Mouse (Mus musculus): ENCODE data around the gene Mtap. TPM values are rescaled to one million over a fixed set of nuclear protein-coding genes. Genes with fewer than 3 reads are reported as not detected.

Mtap gene
- total RNA-seq (2021) (10 to 100 TPM; 19.8 to 22.0 TPM), polyA plus RNA-seq (2012; rRNA removed) (8.3 and 14.0 TPM in 2 replicates)
- long read RNA-seq, transcript Mtap-201 (8 exons, 2,797 nt), result major isoform, 14 of 16 reads
- long read RNA-seq, partial matches to known transcripts, result 1 of 16 reads
- long read RNA-seq, other reads (novel, unspliced or antisense), result 1 of 16 reads

GRCm38 (mm10) chr4:89136906-89137541 lies at the start of gene Mtap:
Mtap (plus strand) TSS chr4:89137122.
- peak; percentile 12; the same call in 1 of the 2 replicates for TF ChIP-seq CTCF (IDR thresholded peaks at IDR 0.05)
- TF ChIP-seq EP300 (IDR thresholded peaks at IDR 0.05; ENCODE audit: insufficient read depth, low read depth, low read length), result no peak
- TF ChIP-seq POLR2A (IDR thresholded peaks at IDR 0.05; ENCODE audit: insufficient read depth, low read depth, low read length), result peak; percentile 66
- Histone ChIP-seq H3K4me1 (ENCODE audit: control insufficient read depth, insufficient read depth, low read length) (peaks cover 10% of the 10 kb centered on the region), H3K4me3 (peak within 1 kb of the TSS; percentile 99), H3K27me3 (ENCODE audit: control insufficient read depth, insufficient read depth, low read length) (no peaks in the 10 kb centered on the region), H3K27ac (peak within 1 kb of the TSS; percentile 88), H3K79me2 (replicated peaks; ENCODE audit: control insufficient read depth, insufficient read depth, low read length) (no peaks in the 10 kb centered on the region), H3K9ac (ENCODE audit: low read depth, low read length) (peak within 1 kb of the TSS; percentile 79), H3K36me3 (ENCODE audit: control insufficient read depth, insufficient read depth, low read length) (no peaks in the 10 kb centered on the region)
- peak; percentile 85 to 88 for DNase-seq
- under 1% methylated on average over 31 of the region's 31 CpGs for WGBS
- intact Hi-C loops (cut with DNase I), result no loop called here

GRCm38 (mm10) chr4:89089110-89089509 lies 47.8 kb upstream of the Mtap start:
- Histone ChIP-seq H3K79me2 (replicated peaks; ENCODE audit: control insufficient read depth, insufficient read depth, low read length) (no peaks in the 10 kb centered on the region), H3K4me1 (ENCODE audit: control insufficient read depth, insufficient read depth, low read length) (no peaks in the 10 kb centered on the region), H3K36me3 (ENCODE audit: control insufficient read depth, insufficient read depth, low read length) (no peaks in the 10 kb centered on the region), H3K27ac (no peak overlapping the region), H3K4me3 (no peak overlapping the region), H3K9ac (ENCODE audit: low read depth, low read length) (no peak overlapping the region), H3K27me3 (ENCODE audit: control insufficient read depth, insufficient read depth, low read length) (no peaks in the 10 kb centered on the region)
- TF ChIP-seq CTCF (IDR thresholded peaks at IDR 0.05) (no peak), POLR2A (IDR thresholded peaks at IDR 0.05; ENCODE audit: insufficient read depth, low read depth, low read length) (no peak), EP300 (IDR thresholded peaks at IDR 0.05; ENCODE audit: insufficient read depth, low read depth, low read length) (no peak)
- intact Hi-C loops (cut with DNase I), result no loop called here
- WGBS, result 90% methylated on average over 7 of the region's 7 CpGs
- no peak for DNase-seq

GRCm38 (mm10) chr4:89090217-89090616 lies 46.7 kb upstream of the Mtap start:
- TF ChIP-seq POLR2A (IDR thresholded peaks at IDR 0.05; ENCODE audit: insufficient read depth, low read depth, low read length), result no peak
- TF ChIP-seq CTCF (IDR thresholded peaks at IDR 0.05), result no peak
- TF ChIP-seq EP300 (IDR thresholded peaks at IDR 0.05; ENCODE audit: insufficient read depth, low read depth, low read length), result no peak

GRCm38 (mm10) chr4:89092153-89092552 lies 44.8 kb upstream of the Mtap start:
- no peaks in the 10 kb centered on the region for H3K79me2 ChIP-seq (replicated peaks; ENCODE audit: control insufficient read depth, insufficient read depth, low read length)
- 51% methylated on average over 5 of the region's 5 CpGs for whole genome bisulfite sequencing
- H3K27me3 ChIP-seq (ENCODE audit: control insufficient read depth, insufficient read depth, low read length), result no peaks in the 10 kb centered on the region
- H3K4me3 ChIP-seq, result no peak overlapping the region
- DNase-seq, result no peak
- H3K36me3 ChIP-seq (ENCODE audit: control insufficient read depth, insufficient read depth, low read length), result no peaks in the 10 kb centered on the region
- no peaks in the 10 kb centered on the region for H3K4me1 ChIP-seq (ENCODE audit: control insufficient read depth, insufficient read depth, low read length)
- TF ChIP-seq CTCF (IDR thresholded peaks at IDR 0.05) (no peak), EP300 (IDR thresholded peaks at IDR 0.05; ENCODE audit: insufficient read depth, low read depth, low read length) (no peak), POLR2A (IDR thresholded peaks at IDR 0.05; ENCODE audit: insufficient read depth, low read depth, low read length) (no peak)
- no peak overlapping the region for H3K27ac ChIP-seq
- no peak overlapping the region for H3K9ac ChIP-seq (ENCODE audit: low read depth, low read length)
- intact Hi-C loops (cut with DNase I), result no loop called here

More at GRCm38 (mm10) chr4:89090217-89090616, 46.7 kb upstream of the Mtap start:
- no peak overlapping the region for H3K4me3 ChIP-seq
- H3K36me3 ChIP-seq (ENCODE audit: control insufficient read depth, insufficient read depth, low read length), result no peaks in the 10 kb centered on the region
- intact Hi-C loops (cut with DNase I), result no loop called here
- no peak for DNase-seq
- WGBS, result 58% methylated on average over 6 of the region's 6 CpGs
- no peaks in the 10 kb centered on the region for H3K4me1 ChIP-seq (ENCODE audit: control insufficient read depth, insufficient read depth, low read length)
- H3K27ac ChIP-seq, result no peak overlapping the region
- H3K27me3 ChIP-seq (ENCODE audit: control insufficient read depth, insufficient read depth, low read length), result no peaks in the 10 kb centered on the region
- H3K79me2 ChIP-seq (replicated peaks; ENCODE audit: control insufficient read depth, insufficient read depth, low read length), result no peaks in the 10 kb centered on the region
- H3K9ac ChIP-seq (ENCODE audit: low read depth, low read length), result no peak overlapping the region

GRCm38 (mm10) chr4:89094773-89095172 lies 42.1 kb upstream of the Mtap start:
- 84% methylated on average over 5 of the region's 5 CpGs for WGBS
- H3K36me3 ChIP-seq (ENCODE audit: control insufficient read depth, insufficient read depth, low read length), result no peaks in the 10 kb centered on the region
- H3K79me2 ChIP-seq (replicated peaks; ENCODE audit: control insufficient read depth, insufficient read depth, low read length), result no peaks in the 10 kb centered on the region
- no peak overlapping the region for H3K9ac ChIP-seq (ENCODE audit: low read depth, low read length)
- no peaks in the 10 kb centered on the region for H3K4me1 ChIP-seq (ENCODE audit: control insufficient read depth, insufficient read depth, low read length)
- intact Hi-C loops (cut with DNase I), result no loop called here
- H3K4me3 ChIP-seq, result no peak overlapping the region
- no peak overlapping the region for H3K27ac ChIP-seq
- H3K27me3 ChIP-seq (ENCODE audit: control insufficient read depth, insufficient read depth, low read length), result no peaks in the 10 kb centered on the region
- TF ChIP-seq EP300 (IDR thresholded peaks at IDR 0.05; ENCODE audit: insufficient read depth, low read depth, low read length), result no peak
- DNase-seq, result no peak

- intact Hi-C loops (cut with DNase I), result no loop called here
- Histone ChIP-seq H3K4me3 (no peak overlapping the region), H3K4me1 (ENCODE audit: control insufficient read depth, insufficient read depth, low read length) (no peaks in the 10 kb centered on the region), H3K27ac (no peak overlapping the region), H3K79me2 (replicated peaks; ENCODE audit: control insufficient read depth, insufficient read depth, low read length) (no peaks in the 10 kb centered on the region), H3K9ac (ENCODE audit: low read depth, low read length) (no peak overlapping the region), H3K36me3 (ENCODE audit: control insufficient read depth, insufficient read depth, low read length) (no peaks in the 10 kb centered on the region), H3K27me3 (ENCODE audit: control insufficient read depth, insufficient read depth, low read length) (no peaks in the 10 kb centered on the region)
- 65% methylated on average over 5 of the region's 5 CpGs for WGBS
- TF ChIP-seq CTCF (IDR thresholded peaks at IDR 0.05) (no peak), EP300 (IDR thresholded peaks at IDR 0.05; ENCODE audit: insufficient read depth, low read depth, low read length) (no peak), POLR2A (IDR thresholded peaks at IDR 0.05; ENCODE audit: insufficient read depth, low read depth, low read length) (no peak)
- DNase-seq, result no peak
Measured at GRCm38 (mm10) chr4:89098261-89098660, 38.7 kb upstream of the Mtap start.
